Mouse (Mus musculus) hindbrain, postnatal 0 days (tissue): ENCODE results near the gene Ska3. TPM values are rescaled to one million over a fixed set of nuclear protein-coding genes. Genes with fewer than 3 reads are reported as not detected.

Source experiments
- ATAC-seq: fragments of 200-750 bp; cut with Nextera tagmentation; 2 replicates; pipeline ENCODE4 v1.8.0; 2017; ENCODE audit warnings: mild to moderate bottlenecking, moderate TSS enrichment, moderate library complexity
- DNase-seq: peaks from one replicate; pipeline ENCODE4 v3.0.0-alpha.2; 2015; ENCODE audit warnings: low spot score
- H3K27ac ChIP-seq: fragments of 300-500 bp; sonication (generic); 2 replicates; pipeline ENCODE4 v1.5.1; 2014; ENCODE audit warnings: mild to moderate bottlenecking
- H3K27me3 ChIP-seq: fragments of 300-500 bp; sonication (generic); 2 replicates; pipeline ENCODE4 v1.6.1; 2014; ENCODE audit warnings: low read length, mixed read lengths; ENCODE audit not compliant: insufficient read depth
- H3K36me3 ChIP-seq: fragments of 300-500 bp; sonication (generic); 2 replicates; pipeline ENCODE4 v1.6.1; 2014; ENCODE audit warnings: low read length, mixed read lengths; ENCODE audit not compliant: insufficient read depth
- H3K4me1 ChIP-seq: fragments of 300-500 bp; sonication (generic); 2 replicates; pipeline ENCODE4 v1.6.1; 2014; ENCODE audit warnings: antibody characterized with exemption, low read length, mixed read lengths; ENCODE audit not compliant: insufficient read depth
- H3K4me2 ChIP-seq: fragments of 300-500 bp; sonication (generic); 2 replicates; pipeline ENCODE4 v1.6.1; 2014; ENCODE audit warnings: low read depth, mild to moderate bottlenecking, low read length, moderate library complexity, mixed read lengths
- H3K4me3 ChIP-seq: fragments of 300-500 bp; sonication (generic); 2 replicates; pipeline ENCODE4 v1.5.1; 2014; ENCODE audit warnings: low read length
- H3K9ac ChIP-seq: fragments of 300-500 bp; sonication (generic); replicated peaks from 2 replicates; pipeline ENCODE4 v1.6.1; 2014; ENCODE audit warnings: mild to moderate bottlenecking, low read length, moderate library complexity, mixed read lengths
- H3K9me3 ChIP-seq: fragments of 300-500 bp; sonication (generic); 2 replicates; pipeline ENCODE4 v1.6.1; 2016; ENCODE audit warnings: low read length, mixed read lengths
- CTCF ChIP-seq: IDR thresholded peaks from 2 replicates; pipeline ENCODE4 v1.5.1; 2016; ENCODE audit warnings: antibody characterized with exemption, control low read depth, low read depth
- WGBS: fragments of 180-500 bp; shearing (Covaris S2); extraction: QIAGEN DNeasy Blood & Tissue Kit; methylation state at CpG from one replicate; pipeline ENCODE4 v1.1.7; 2014; 5-methylcytosine and 5-hydroxymethylcytosine counted together
- polyA plus RNA-seq: library from polyadenylated mRNA; unstranded; fragments of >200 nt; fragmentation: Nextera tagmentation; extraction: Ambion mirVana; gene quantifications from 2 replicates; pipeline ENCODE4 v1.2.1, GENCODE M21; 2015
- total RNA-seq: library from RNA; depleted of rRNA; stranded (reverse); fragments of >200 nt; gene quantifications from 2 replicates; pipeline ENCODE4 v1.2.3, GENCODE M21; 2014; rRNA removed

The Ska3 gene
- total RNA-seq (8.3 and 8.9 TPM in 2 replicates), polyA plus RNA-seq (6.6 and 9.2 TPM in 2 replicates)

DNA sequence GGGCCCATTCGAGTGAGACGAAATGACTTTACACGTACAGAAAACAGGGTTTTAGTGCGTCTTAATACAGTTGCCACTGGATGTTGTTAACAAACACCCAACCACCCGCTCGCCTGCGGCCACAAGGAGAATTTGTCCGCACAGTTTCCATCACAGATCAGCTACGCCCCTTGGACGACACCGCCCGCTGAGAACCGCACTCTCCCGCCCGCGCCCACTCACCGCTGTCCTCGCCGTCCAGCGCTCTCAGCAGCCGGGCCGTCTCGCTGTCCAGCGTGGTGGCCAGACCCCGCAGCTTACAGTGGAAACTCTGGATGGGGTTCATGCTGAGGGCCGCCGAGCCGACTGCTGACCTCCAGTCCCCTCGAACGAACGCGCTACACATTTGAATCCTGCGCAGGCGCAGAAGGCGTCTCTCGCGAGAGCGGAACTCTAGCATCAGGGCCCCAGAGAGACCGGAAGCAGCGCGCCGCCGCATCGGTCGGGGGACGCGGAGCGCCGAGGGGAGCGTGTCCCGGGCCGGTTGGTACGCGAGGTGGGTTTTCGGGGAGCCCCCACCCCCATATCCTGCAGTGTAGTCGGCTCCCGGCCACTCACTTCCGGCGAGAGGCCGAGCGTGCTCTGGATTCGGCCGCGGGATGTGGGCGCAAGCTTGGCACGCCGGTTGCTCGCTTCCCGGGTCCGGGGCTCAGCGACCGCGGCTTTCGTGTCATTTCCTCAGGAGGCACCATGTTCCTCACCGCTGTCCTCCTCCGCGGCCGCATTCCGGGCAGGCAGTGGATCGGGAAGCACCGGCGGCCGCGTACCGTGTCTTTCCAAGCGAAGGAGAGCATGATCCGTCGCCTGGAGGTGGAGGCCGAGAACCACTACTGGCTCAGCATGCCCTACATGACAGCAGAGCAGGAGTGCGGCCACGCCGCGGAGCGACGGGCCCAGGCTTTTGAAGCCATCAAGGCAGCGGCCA, at the start of gene Ska3, which contains the start of gene Mrpl57:
Ska3 (minus strand) TSS at position 398 of the 964 bp plus-strand sequence.
Mrpl57 (plus strand) TSS at position 447 of the 964 bp plus-strand sequence.
- Histone ChIP-seq H3K27ac (peak within 1 kb of the TSS; percentile 94), H3K9me3 (no peaks in the 10 kb centered on the region), H3K36me3 (no peaks in the 10 kb centered on the region), H3K4me3 (peak within 1 kb of the TSS; percentile 81), H3K4me1 (peaks cover 5% of the 10 kb centered on the region; the same call in 1 of the 2 replicates), H3K9ac (peak within 1 kb of the TSS; percentile 83), H3K27me3 (no peaks in the 10 kb centered on the region), H3K4me2 (peak within 1 kb of the TSS; percentile 81)
- peak; percentile 3; the same call in 1 of the 2 replicates for TF ChIP-seq CTCF
- ATAC-seq = peak; percentile 96
- DNase-seq = peak; percentile 97
- under 1% methylated on average over 96 of the region's 96 CpGs for WGBS

DNA sequence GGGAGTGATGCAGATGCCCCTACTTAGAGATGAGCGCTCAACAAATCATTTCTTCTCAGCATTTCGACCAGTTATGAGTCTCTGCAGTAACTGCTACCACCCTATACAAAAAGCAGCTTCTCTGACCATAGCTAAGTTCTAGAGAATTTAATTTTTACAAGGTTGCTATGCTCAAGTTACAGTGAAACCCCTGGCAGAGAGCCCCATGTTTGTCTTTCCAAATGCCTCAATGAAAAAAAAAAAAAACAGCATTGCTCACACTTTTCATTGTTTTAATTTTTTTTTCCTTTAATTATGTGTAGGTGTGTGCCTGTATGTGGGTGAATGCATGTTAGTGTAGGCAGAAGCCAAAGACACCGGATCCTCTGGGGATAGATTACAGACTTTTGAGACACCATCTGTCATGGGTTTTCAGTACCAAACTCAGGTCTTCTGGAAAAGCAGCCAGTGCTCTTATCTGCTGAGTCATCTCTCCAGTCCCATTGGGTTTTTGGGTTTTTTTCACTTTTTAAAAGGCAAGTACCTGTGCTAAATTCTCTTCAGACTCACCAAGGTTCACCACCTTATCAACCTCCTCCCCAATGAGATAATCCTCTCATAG, 40.8 kb upstream of the Ska3 start:
- TF ChIP-seq CTCF = no peak
- no peaks in the 10 kb centered on the region for H3K4me1 ChIP-seq
- H3K4me3 ChIP-seq = no peak overlapping the region
- H3K27ac ChIP-seq = no peak overlapping the region
- H3K9me3 ChIP-seq = no peaks in the 10 kb centered on the region
- no peak overlapping the region for H3K9ac ChIP-seq
- 93% methylated on average over 3 of the region's 3 CpGs for WGBS
- no peaks in the 10 kb centered on the region for H3K27me3 ChIP-seq
- peaks cover 11% of the 10 kb centered on the region for H3K36me3 ChIP-seq
- DNase-seq (no peak), ATAC-seq (no peak)
- H3K4me2 ChIP-seq = no peak overlapping the region

DNA sequence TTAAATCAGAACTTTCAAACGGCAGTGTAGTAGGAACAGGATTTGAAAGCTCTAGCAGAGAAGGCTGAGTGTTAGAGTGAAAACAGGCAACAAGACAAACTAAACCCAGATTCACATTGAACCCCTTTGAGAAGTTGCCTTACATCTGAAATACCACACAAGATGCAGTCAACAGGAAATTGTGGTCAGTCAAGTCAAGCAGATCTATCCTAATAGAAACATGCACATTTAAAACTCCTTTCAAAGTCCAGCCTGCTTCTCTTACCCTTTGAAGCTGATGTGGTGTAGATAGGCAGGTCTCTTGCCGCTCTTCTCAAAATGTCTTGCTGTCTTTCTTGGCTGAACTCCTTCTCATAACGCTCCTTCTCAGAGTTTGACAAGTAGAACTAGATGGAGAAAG, 39.3 kb upstream of the Ska3 start:
- Histone ChIP-seq H3K27ac (no peak overlapping the region), H3K9ac (no peak overlapping the region), H3K36me3 (peaks cover 16% of the 10 kb centered on the region), H3K4me2 (no peak overlapping the region), H3K4me3 (no peak overlapping the region), H3K4me1 (no peaks in the 10 kb centered on the region), H3K27me3 (no peaks in the 10 kb centered on the region), H3K9me3 (no peaks in the 10 kb centered on the region)
- no peak for TF ChIP-seq CTCF
- WGBS = 80% methylated on average over 3 of the region's 3 CpGs
- no peak for DNase-seq
- no peak for ATAC-seq

DNA sequence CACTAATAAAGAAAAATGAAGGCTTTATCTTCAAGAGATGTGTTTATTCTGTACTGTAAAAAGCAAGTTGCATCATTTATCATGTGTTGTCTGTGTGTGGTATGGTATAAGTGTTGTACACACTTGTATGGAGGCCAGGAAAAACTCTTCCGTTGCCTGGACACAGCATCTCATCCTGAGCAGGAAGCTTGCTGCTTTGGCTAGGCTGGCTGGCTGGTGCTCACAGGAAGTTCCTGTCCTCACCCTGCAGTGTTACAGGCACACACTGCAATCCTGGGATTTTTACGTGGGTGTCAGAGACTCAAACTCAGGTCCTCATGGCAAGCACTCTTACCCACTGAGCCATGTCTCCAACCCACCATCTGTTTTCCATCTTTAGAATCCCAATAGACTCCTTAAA, 37.1 kb upstream of the Ska3 start:
- no peak overlapping the region for H3K9ac ChIP-seq
- DNase-seq = no peak
- peaks cover 16% of the 10 kb centered on the region for H3K36me3 ChIP-seq
- no peak overlapping the region for H3K4me3 ChIP-seq
- no peak overlapping the region for H3K4me2 ChIP-seq
- WGBS = 73% methylated on average over 2 of the region's 2 CpGs
- no peaks in the 10 kb centered on the region for H3K4me1 ChIP-seq
- no peaks in the 10 kb centered on the region for H3K9me3 ChIP-seq
- no peak for TF ChIP-seq CTCF
- H3K27me3 ChIP-seq = no peaks in the 10 kb centered on the region
- ATAC-seq = no peak
- H3K27ac ChIP-seq = no peak overlapping the region

GRCm38 (mm10) chr14:57861987-57862412, 36.0 kb upstream of the Ska3 start:
- Histone ChIP-seq H3K36me3 (peaks cover 16% of the 10 kb centered on the region), H3K9ac (no peak overlapping the region), H3K27ac (no peak overlapping the region), H3K4me3 (no peak overlapping the region), H3K4me2 (no peak overlapping the region), H3K27me3 (no peaks in the 10 kb centered on the region), H3K4me1 (no peaks in the 10 kb centered on the region), H3K9me3 (no peaks in the 10 kb centered on the region)
- 87% methylated on average over 4 of the region's 4 CpGs for WGBS
- DNase-seq (no peak), ATAC-seq (no peak)
- TF ChIP-seq CTCF = no peak

GRCm38 (mm10) chr14:57859520-57859919, 33.5 kb upstream of the Ska3 start:
- Histone ChIP-seq H3K4me2 (no peak overlapping the region), H3K4me3 (no peak overlapping the region), H3K4me1 (no peaks in the 10 kb centered on the region), H3K27ac (no peak overlapping the region), H3K27me3 (no peaks in the 10 kb centered on the region), H3K36me3 (peaks cover 12% of the 10 kb centered on the region), H3K9ac (no peak overlapping the region), H3K9me3 (no peaks in the 10 kb centered on the region)
- TF ChIP-seq CTCF = no peak
- peak; percentile 10 for DNase-seq
- no peak for ATAC-seq
